Mouse (Mus musculus): ENCODE results near the gene Arl16.

DNA sequence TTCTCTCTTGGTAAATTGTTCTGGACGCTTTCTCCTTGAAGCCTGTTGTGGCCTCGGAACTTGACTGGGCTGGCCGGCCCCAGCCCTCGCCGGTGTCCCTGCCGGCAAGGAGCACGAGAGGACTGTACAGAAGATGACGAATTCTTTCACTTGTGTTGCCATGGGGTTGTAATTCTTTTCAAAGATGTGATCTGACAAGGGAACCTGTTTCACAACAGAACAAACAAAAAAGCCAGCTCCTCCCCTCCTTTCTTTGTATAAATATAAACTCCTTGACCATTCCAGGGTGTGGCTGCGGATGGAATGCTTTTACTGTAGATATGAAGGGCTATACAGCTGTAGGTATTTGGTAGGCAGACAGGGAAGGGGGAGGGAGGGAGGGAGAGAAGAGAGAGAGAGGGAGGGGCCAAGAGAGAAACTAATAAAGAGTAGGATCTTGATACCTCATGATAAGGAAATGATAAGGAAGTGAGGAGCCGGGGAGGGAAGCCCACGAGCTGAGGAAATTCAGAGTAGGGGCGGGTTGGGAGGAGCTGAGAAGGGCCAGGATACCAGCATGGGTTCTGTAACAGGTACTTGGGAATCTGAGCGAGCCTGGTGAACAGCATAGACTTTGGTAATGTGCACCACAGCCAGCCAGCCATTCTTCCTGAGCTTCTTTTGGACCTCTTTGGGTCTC lies 40.3 kb upstream of the Arl16 start:
- TF ChIP-seq FLI1 (IDR thresholded peaks at IDR 0.05; ENCODE audit: low read length) (no peak), GATA1 (IDR thresholded peaks at IDR 0.05; ENCODE audit: borderline replicate concordance, low read length) (no peak)

Measured in megakaryocyte, embryonic 14.5 days (primary cell).